Mouse (Mus musculus) limb, embryonic 14.5 days (tissue): ENCODE measurements around the gene Sox11. TPM values are rescaled to one million over a fixed set of nuclear protein-coding genes. Genes with fewer than 3 reads are reported as not detected.

Experiments
- ATAC-seq: fragments of 200-750 bp; cut with Nextera tagmentation; 2 replicates; pipeline ENCODE4 v1.8.0; 2017; ENCODE audit warnings: low read depth, moderate number of reproducible peaks, moderate TSS enrichment; ENCODE audit not compliant: low FRiP score
- DNase-seq: peaks from one replicate; pipeline ENCODE4 v3.0.0-alpha.2; 2015; ENCODE audit warnings: low spot score
- H3K27ac ChIP-seq: fragments of 300-500 bp; sonication (generic); replicated peaks from 2 replicates; pipeline ENCODE4 v1.5.1; 2014; ENCODE audit warnings: low read depth, mild to moderate bottlenecking, low read length, moderate library complexity, mixed read lengths
- H3K27me3 ChIP-seq: fragments of 300-500 bp; sonication (generic); 2 replicates; pipeline ENCODE4 v1.6.1; 2014; ENCODE audit warnings: low read length, mixed read lengths; ENCODE audit not compliant: control insufficient read depth, insufficient read depth
- H3K36me3 ChIP-seq: fragments of 300-500 bp; sonication (generic); 2 replicates; pipeline ENCODE4 v1.6.1; 2014; ENCODE audit warnings: mild to moderate bottlenecking, low read length, moderate library complexity, mixed read lengths; ENCODE audit not compliant: control insufficient read depth, insufficient read depth
- H3K4me1 ChIP-seq: fragments of 300-500 bp; sonication (generic); 2 replicates; pipeline ENCODE4 v1.6.1; 2014; ENCODE audit warnings: antibody characterized with exemption, low read length, mixed read lengths; ENCODE audit not compliant: control insufficient read depth, insufficient read depth
- H3K4me2 ChIP-seq: fragments of 300-500 bp; sonication (generic); replicated peaks from 2 replicates; pipeline ENCODE4 v1.6.1; 2014; ENCODE audit warnings: low read depth, mild to moderate bottlenecking, low read length, moderate library complexity; ENCODE audit not compliant: severe bottlenecking
- H3K4me3 ChIP-seq: fragments of 300-500 bp; sonication (generic); replicated peaks from 2 replicates; pipeline ENCODE4 v1.5.1; 2014; ENCODE audit warnings: low read length
- H3K9ac ChIP-seq: fragments of 300-500 bp; sonication (generic); 2 replicates; pipeline ENCODE4 v1.6.1; 2014; ENCODE audit warnings: mild to moderate bottlenecking, low read depth, low read length, moderate library complexity; ENCODE audit not compliant: severe bottlenecking
- H3K9me3 ChIP-seq: fragments of 300-500 bp; sonication (generic); 2 replicates; pipeline ENCODE4 v1.6.1; 2016; ENCODE audit warnings: low read length; ENCODE audit not compliant: control insufficient read depth
- POLR2A ChIP-seq: fragments of 200-500 bp; IDR thresholded peaks from 2 replicates; pipeline ENCODE4 v1.8.0; 2012; ENCODE audit warnings: inconsistent platforms, mild to moderate bottlenecking, moderate library complexity, borderline replicate concordance; ENCODE audit not compliant: insufficient read depth, insufficient read length; ENCODE audit errors: extremely low read depth
- WGBS: fragments of 180-500 bp; shearing (Covaris S2); extraction: QIAGEN DNeasy Blood & Tissue Kit; methylation state at CpG from one replicate; pipeline ENCODE4 v1.1.7; 2014; 5-methylcytosine and 5-hydroxymethylcytosine counted together
- polyA plus RNA-seq, 2 experiments: library from polyadenylated mRNA; depleted of rRNA in 1 of 2; stranded (reverse) in 1 of 2; unstranded in 1 of 2; fragments of >200 nt; fragmentation: Nextera tagmentation in 1 of 2; extraction: Ambion mirVana in 1 of 2; gene quantifications; 2 replicates each; pipeline versions ENCODE4 v1.2.1 to v1.2.3; 2012 to 2014

Gene Sox11
- polyA plus RNA-seq, 2 experiments = 35.1 to 102 TPM

GRCm38 (mm10) chr12:27370756-27371155, 28.4 kb upstream of the Sox11 start:
- no peak for TF ChIP-seq POLR2A
- no peak for DNase-seq
- no peak for ATAC-seq
- Histone ChIP-seq H3K36me3 (no peaks in the 10 kb centered on the region), H3K27ac (no peak overlapping the region), H3K4me1 (no peaks in the 10 kb centered on the region), H3K4me3 (no peak overlapping the region), H3K9me3 (0 out of 2 replicates have a peak, but pooled peaks cover 6% of the 10 kb centered on the region), H3K4me2 (no peak overlapping the region), H3K9ac (no peak overlapping the region), H3K27me3 (no peaks in the 10 kb centered on the region)
- 50% methylated on average over 2 of the region's 2 CpGs for WGBS

GRCm38 (mm10) chr12:27367476-27367875, 25.1 kb upstream of the Sox11 start:
- Histone ChIP-seq H3K9ac (no peak overlapping the region), H3K4me1 (no peaks in the 10 kb centered on the region), H3K27ac (no peak overlapping the region), H3K4me3 (no peak overlapping the region), H3K4me2 (no peak overlapping the region), H3K27me3 (no peaks in the 10 kb centered on the region), H3K9me3 (0 out of 2 replicates have a peak, but pooled peaks cover 6% of the 10 kb centered on the region), H3K36me3 (no peaks in the 10 kb centered on the region)
- no peak for TF ChIP-seq POLR2A
- 18% methylated on average over 2 of the region's 2 CpGs for WGBS
- DNase-seq = no peak
- ATAC-seq = no peak

- no peaks in the 10 kb centered on the region for H3K36me3 ChIP-seq
- H3K4me1 ChIP-seq = no peaks in the 10 kb centered on the region
- H3K27me3 ChIP-seq = no peaks in the 10 kb centered on the region
- no peak overlapping the region for H3K4me3 ChIP-seq
- no peak overlapping the region for H3K9ac ChIP-seq
- H3K9me3 ChIP-seq = 0 out of 2 replicates have a peak, but pooled peaks cover 6% of the 10 kb centered on the region
- no peak for ATAC-seq
- no peak for TF ChIP-seq POLR2A
- no peak for DNase-seq
- 86% methylated on average over 16 of the region's 16 CpGs for WGBS
- H3K27ac ChIP-seq = no peak overlapping the region
- H3K4me2 ChIP-seq = no peak overlapping the region
Measured at GRCm38 (mm10) chr12:27363840-27364640, 21.7 kb upstream of the Sox11 start.

- no peak overlapping the region for H3K4me2 ChIP-seq
- 12% methylated on average over 12 of the region's 12 CpGs for WGBS
Measured at GRCm38 (mm10) chr12:27357076-27357637, 14.8 kb upstream of the Sox11 start.

GRCm38 (mm10) chr12:27356571-27356970, 14.2 kb upstream of the Sox11 start:
- H3K4me2 ChIP-seq = no peak overlapping the region
- H3K9ac ChIP-seq = no peak overlapping the region; the same call in 1 of the 2 replicates
- no peaks in the 10 kb centered on the region for H3K27me3 ChIP-seq
- H3K4me1 ChIP-seq = peaks cover 5% of the 10 kb centered on the region; the same call in 1 of the 2 replicates
- no peak overlapping the region for H3K27ac ChIP-seq
- H3K36me3 ChIP-seq = no peaks in the 10 kb centered on the region
- no peak for DNase-seq
- 65% methylated on average over 5 of the region's 5 CpGs for WGBS
- TF ChIP-seq POLR2A = no peak
- H3K4me3 ChIP-seq = no peak overlapping the region
- no peak for ATAC-seq
- no peaks in the 10 kb centered on the region for H3K9me3 ChIP-seq

More at GRCm38 (mm10) chr12:27357076-27357637, 14.8 kb upstream of the Sox11 start:
- Histone ChIP-seq H3K27me3 (no peaks in the 10 kb centered on the region), H3K36me3 (no peaks in the 10 kb centered on the region), H3K9me3 (no peaks in the 10 kb centered on the region), H3K27ac (no peak overlapping the region), H3K4me3 (no peak overlapping the region), H3K4me1 (peaks cover 5% of the 10 kb centered on the region; the same call in 1 of the 2 replicates), H3K9ac (peak overlapping the region; percentile 5; the same call in 1 of the 2 replicates)
- ATAC-seq (no peak), DNase-seq (peak; percentile 48)
- no peak for TF ChIP-seq POLR2A
